In the genomic region with DNA sequence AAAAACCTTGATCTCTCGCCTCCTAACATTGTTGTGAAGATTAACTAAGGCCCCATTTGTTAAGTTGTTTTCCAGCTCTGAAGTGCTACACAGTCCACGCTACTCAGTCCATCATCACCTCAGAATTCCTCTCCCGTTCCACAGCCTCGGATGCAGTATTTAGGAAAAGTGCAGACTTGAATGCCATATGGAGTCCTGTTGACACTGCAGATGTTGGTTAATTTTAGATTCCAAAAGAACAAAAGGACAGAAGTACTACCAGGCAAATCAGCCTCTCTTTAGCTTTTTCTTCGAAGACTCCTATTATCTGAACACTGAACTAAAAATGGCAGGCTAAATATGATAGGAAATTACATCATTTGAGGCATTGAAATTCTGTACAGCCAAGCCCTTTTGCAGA, we compare ENCODE assay signal across 21 mouse cellular contexts. TPM values are rescaled to one million over a fixed set of nuclear protein-coding genes. Genes with fewer than 3 reads are reported as not detected.
A peak's percentile ranks its signal among the peaks of the same experiment; 100 is the strongest.
DNase-seq lines count a peak whose midpoint lies in the region; ATAC-seq and TF ChIP-seq lines count a peak whose summit lies in the region.
"Had no signal": no experiment of that assay in that cellular context is flagged by ENCODE, and none has a peak within 500 bp of the region (broad histone marks: within the 10 kb centered on the region; RNA-seq: fewer than 3 reads in every experiment).

No protein-coding gene starts in this region.

- no peak overlapping the region for H3K4me2 ChIP-seq in forebrain, embryonic 15.5 days (replicated peaks)
- H3K4me2 ChIP-seq in forebrain, embryonic 12.5 days = no peak overlapping the region
- H3K4me2 ChIP-seq: embryonic facial prominence, embryonic 12.5 days; heart, embryonic 15.5 days; hindbrain, embryonic 15.5 days had no signal

- TF ChIP-seq CTCF in kidney, adult 2 months (conservative IDR thresholded peaks at IDR 0.05; ENCODE audit: insufficient read depth, insufficient read length, low read depth, low read length) = no peak
- no peak for TF ChIP-seq CTCF in brain, embryonic 14.5 days (IDR thresholded peaks at IDR 0.05; ENCODE audit: borderline replicate concordance, extremely low read depth, insufficient read depth, insufficient read length)

- H3K27ac ChIP-seq in forebrain, embryonic 15.5 days (replicated peaks) = peak overlapping the region; percentile 66
- no peak overlapping the region for H3K27ac ChIP-seq in forebrain, embryonic 12.5 days
- H3K27ac ChIP-seq in kidney, adult 2 months (ENCODE audit: insufficient read depth, low read depth, low read length) = no peak overlapping the region
- H3K27ac ChIP-seq: embryonic facial prominence, embryonic 12.5 days; heart, embryonic 15.5 days; hindbrain, embryonic 15.5 days had no signal

- no peak for TF ChIP-seq POLR2A in kidney, adult 2 months (IDR thresholded peaks at IDR 0.05; ENCODE audit: low read depth, low read length)
- TF ChIP-seq POLR2A in brain, embryonic 14.5 days (IDR thresholded peaks at IDR 0.05; ENCODE audit: borderline replicate concordance, extremely low read depth, insufficient read depth, insufficient read length, poor library complexity, severe bottlenecking) = no peak

- no peaks in the 10 kb centered on the region for H3K27me3 ChIP-seq in forebrain, embryonic 15.5 days
- no peaks in the 10 kb centered on the region for H3K27me3 ChIP-seq in forebrain, embryonic 12.5 days
- no peaks in the 10 kb centered on the region for H3K27me3 ChIP-seq in kidney, adult 2 months (replicated peaks; ENCODE audit: control insufficient read depth, insufficient read depth, low read length)
- H3K27me3 ChIP-seq: CH12.LX; embryonic facial prominence, embryonic 12.5 days; hindbrain, embryonic 15.5 days; Patski had no signal

- no peaks in the 10 kb centered on the region for H3K9me3 ChIP-seq in forebrain, embryonic 15.5 days
- no peaks in the 10 kb centered on the region for H3K9me3 ChIP-seq in forebrain, embryonic 12.5 days
- H3K9me3 ChIP-seq: embryonic facial prominence, embryonic 12.5 days; heart, embryonic 15.5 days; hindbrain, embryonic 15.5 days had no signal

- H3K36me3 ChIP-seq in forebrain, embryonic 15.5 days = no peaks in the 10 kb centered on the region
- H3K36me3 ChIP-seq in forebrain, embryonic 12.5 days (replicated peaks) = no peaks in the 10 kb centered on the region
- H3K36me3 ChIP-seq in kidney, adult 2 months (ENCODE audit: control insufficient read depth, insufficient read depth, low read length) = no peaks in the 10 kb centered on the region
- H3K36me3 ChIP-seq: embryonic facial prominence, embryonic 12.5 days; heart, embryonic 15.5 days; hindbrain, embryonic 15.5 days had no signal

- no peak overlapping the region for H3K9ac ChIP-seq in forebrain, embryonic 15.5 days (replicated peaks)
- no peak overlapping the region for H3K9ac ChIP-seq in forebrain, embryonic 12.5 days
- H3K9ac ChIP-seq: embryonic facial prominence, embryonic 12.5 days; heart, embryonic 15.5 days; hindbrain, embryonic 15.5 days had no signal

- H3K4me1 ChIP-seq in forebrain, embryonic 15.5 days = peaks cover 7% of the 10 kb centered on the region; the same call in 1 of the 2 replicates
- no peaks in the 10 kb centered on the region for H3K4me1 ChIP-seq in forebrain, embryonic 12.5 days
- no peaks in the 10 kb centered on the region for H3K4me1 ChIP-seq in kidney, adult 2 months (ENCODE audit: control insufficient read depth, insufficient read depth, low read length)
- H3K4me1 ChIP-seq: embryonic facial prominence, embryonic 12.5 days; hindbrain, embryonic 15.5 days had no signal

- DNase-seq in kidney, adult 2 months = peak; percentile 34
- DNase-seq in kidney, adult 9 months = no peak
- peak; percentile 57 for DNase-seq in brain, embryonic 14.5 days (ENCODE audit: low read depth)
- peak; percentile 58 for DNase-seq in telencephalon, adult 2 months (ENCODE audit: low read depth, low spot score)
- no peak for DNase-seq in gastrocnemius, postnatal 4 days (ENCODE audit: low spot score in 2 of 2)
- DNase-seq: adrenal gland, postnatal 14 days; cerebellum, adult 11-12 months; cerebellum, adult 9-10 months; cerebellum, postnatal 25 days; gastrocnemius, postnatal 14 days; heart, adult 11 months had no signal

- WGBS in forebrain, embryonic 15.5 days = 36% methylated on average over 5 of the region's 5 CpGs
- 60% methylated on average over 5 of the region's 5 CpGs for WGBS in forebrain, embryonic 12.5 days
- WGBS in kidney, adult 2 months = 54% methylated on average over 5 of the region's 5 CpGs

- no peak overlapping the region for H3K4me3 ChIP-seq in forebrain, embryonic 15.5 days
- no peak overlapping the region for H3K4me3 ChIP-seq in forebrain, embryonic 12.5 days (replicated peaks)
- H3K4me3 ChIP-seq in kidney, adult 2 months (ENCODE audit: insufficient read depth, low read depth, low read length) = no peak overlapping the region
- H3K4me3 ChIP-seq: embryonic facial prominence, embryonic 12.5 days; heart, embryonic 15.5 days; hindbrain, embryonic 15.5 days had no signal

- ATAC-seq in forebrain, embryonic 15.5 days (replicated peaks) = peak; percentile 58; the same call in 1 of the 2 replicates
- no peak for ATAC-seq in forebrain, embryonic 12.5 days (ENCODE audit: low FRiP score)
- ATAC-seq: activated CD4-positive, CD25-positive, alpha-beta regulatory T cell, adult 4 months; inflammation-experienced regulatory T-cells, adult 6 months; intestine, postnatal 0 days; Patski had no signal

RNA-seq across cellular contexts. Expression of gene Socs5, which starts 14.4 kb away (rescaled TPM):
- 11.0 and 12.0 TPM in 2 replicates for polyA plus RNA-seq in forebrain, embryonic 15.5 days (2015; fragmentation: Nextera tagmentation; extraction: Ambion mirVana)
- polyA plus RNA-seq in forebrain, embryonic 12.5 days (2016; fragmentation: Nextera tagmentation; extraction: Ambion mirVana) = 11.6 and 12.8 TPM in 2 replicates
- polyA plus RNA-seq in kidney, adult 2 months (2012; rRNA removed) = 11.5 and 11.7 TPM in 2 replicates
- 15.6 and 23.0 TPM in 2 replicates for polyA plus RNA-seq in brain, embryonic 14.5 days (2012; rRNA removed)
- 10 to 100 TPM; 17.5 to 18.2 TPM for total RNA-seq in gastrocnemius, postnatal 4 days (2021)

Comparison
In these comparisons a context has a peak if more than half of its experiments do, and no peak if none do; other contexts are left out.
1. DNase-seq: peak in kidney, adult 2 months (single experiment), brain, embryonic 14.5 days (single experiment) and telencephalon, adult 2 months (single experiment); none in kidney, adult 9 months (single experiment) and gastrocnemius, postnatal 4 days (0 of 2).